Mouse (Mus musculus) kidney, postnatal 0 days (tissue): Measurements from ENCODE around the gene Afg1l. TPM values are rescaled to one million over a fixed set of nuclear protein-coding genes. Genes with fewer than 3 reads are reported as not detected.

Experiments
- ATAC-seq: fragments of 200-750 bp; cut with Nextera tagmentation; replicated peaks from 2 replicates; pipeline ENCODE4 v1.8.0; 2017; ENCODE audit warnings: low read depth, moderate number of reproducible peaks, moderate TSS enrichment, moderate library complexity; ENCODE audit not compliant: low FRiP score
- DNase-seq: peaks from one replicate; pipeline ENCODE4 v3.0.0-alpha.2; 2016; ENCODE audit warnings: low spot score
- H3K27ac ChIP-seq: fragments of 300-500 bp; sonication (generic); 2 replicates; pipeline ENCODE4 v1.5.1; 2014; ENCODE audit warnings: mild to moderate bottlenecking
- H3K27me3 ChIP-seq: fragments of 300-500 bp; sonication (generic); 2 replicates; pipeline ENCODE4 v1.6.1; 2014; ENCODE audit warnings: low read length, mixed read lengths; ENCODE audit not compliant: insufficient read depth
- H3K36me3 ChIP-seq: fragments of 300-500 bp; sonication (generic); 2 replicates; pipeline ENCODE4 v1.6.1; 2014; ENCODE audit warnings: low read length, mixed read lengths; ENCODE audit not compliant: insufficient read depth
- H3K4me1 ChIP-seq: fragments of 300-500 bp; sonication (generic); replicated peaks from 2 replicates; pipeline ENCODE4 v1.6.1; 2014; ENCODE audit warnings: antibody characterized with exemption, low read length, mixed read lengths; ENCODE audit not compliant: insufficient read depth
- H3K4me2 ChIP-seq: fragments of 300-500 bp; sonication (generic); 2 replicates; pipeline ENCODE4 v1.6.1; 2014; ENCODE audit warnings: mild to moderate bottlenecking, low read length, moderate library complexity, mixed read lengths
- H3K4me3 ChIP-seq: fragments of 300-500 bp; sonication (generic); replicated peaks from 2 replicates; pipeline ENCODE4 v1.5.1; 2014; ENCODE audit warnings: low read depth, low read length
- H3K9ac ChIP-seq: fragments of 300-500 bp; sonication (generic); 2 replicates; pipeline ENCODE4 v1.6.1; 2014; ENCODE audit warnings: low read depth, low read length
- H3K9me3 ChIP-seq: fragments of 300-500 bp; sonication (generic); replicated peaks from 2 replicates; pipeline ENCODE4 v1.6.1; 2016; ENCODE audit warnings: low read length, inconsistent platforms, mixed read lengths
- CTCF ChIP-seq: IDR thresholded peaks from 2 replicates; pipeline ENCODE4 v1.5.1; 2016; ENCODE audit warnings: antibody characterized with exemption, low read depth, mild to moderate bottlenecking, moderate library complexity
- WGBS: fragments of 180-500 bp; shearing (Covaris S2); extraction: QIAGEN DNeasy Blood & Tissue Kit; methylation state at CpG from one replicate; pipeline ENCODE4 v1.1.7; 2014; 5-methylcytosine and 5-hydroxymethylcytosine counted together
- polyA plus RNA-seq: library from polyadenylated mRNA; unstranded; fragments of >200 nt; fragmentation: Nextera tagmentation; extraction: Ambion mirVana; gene quantifications from 2 replicates; pipeline ENCODE4 v1.2.1, GENCODE M21; 2015

Afg1l gene
- polyA plus RNA-seq, 1 experiment from 2014 or later, result 8.3 TPM

DNA sequence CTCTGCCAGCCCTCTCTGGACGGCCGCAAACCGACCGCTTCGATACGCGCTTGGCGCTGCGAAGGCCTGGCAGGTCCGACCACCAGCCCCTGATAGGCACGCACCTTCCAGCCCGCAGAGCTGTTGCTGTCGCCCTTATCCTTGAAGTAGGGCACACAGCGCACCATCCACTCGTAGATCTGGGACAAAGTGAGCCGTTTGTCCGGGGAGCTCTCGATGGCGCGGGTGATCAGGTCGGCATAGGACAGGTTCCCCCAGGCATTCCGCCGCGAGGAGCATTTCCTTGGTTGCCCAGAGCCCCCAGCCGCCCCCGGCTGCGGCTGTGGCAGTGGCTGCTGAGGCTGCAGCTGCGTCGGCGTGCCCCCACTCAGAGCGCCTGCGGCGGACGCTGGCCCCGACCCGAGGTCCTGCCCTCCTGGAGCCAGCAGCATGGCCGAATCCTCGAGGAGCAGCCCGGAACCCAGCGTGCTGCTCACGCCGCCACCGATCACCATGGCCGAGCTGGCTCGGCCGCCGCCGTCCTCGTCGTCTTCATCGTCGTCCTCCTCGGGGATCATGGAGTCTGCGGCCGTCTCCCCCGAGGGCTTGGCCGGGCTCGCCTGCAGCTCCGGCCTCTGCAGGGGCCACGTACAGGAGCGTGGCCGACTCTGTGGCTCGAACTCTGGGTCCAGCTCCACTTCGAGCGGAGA is 203.5 kb downstream of the Afg1l start:
- H3K9ac ChIP-seq, result peak overlapping the region; percentile 85
- no peaks in the 10 kb centered on the region for H3K9me3 ChIP-seq
- H3K4me3 ChIP-seq, result peak overlapping the region; percentile 91
- 3% methylated on average over 63 of the region's 65 CpGs for WGBS
- H3K27ac ChIP-seq, result peak overlapping the region; percentile 99
- no peak for TF ChIP-seq CTCF
- DNase-seq (no peak), ATAC-seq (no peak)
- 0 out of 2 replicates have a peak, but pooled peaks cover 5% of the 10 kb centered on the region for H3K36me3 ChIP-seq
- H3K4me2 ChIP-seq, result peak overlapping the region; percentile 99
- peaks cover 36% of the 10 kb centered on the region for H3K4me1 ChIP-seq
- no peaks in the 10 kb centered on the region for H3K27me3 ChIP-seq

DNA sequence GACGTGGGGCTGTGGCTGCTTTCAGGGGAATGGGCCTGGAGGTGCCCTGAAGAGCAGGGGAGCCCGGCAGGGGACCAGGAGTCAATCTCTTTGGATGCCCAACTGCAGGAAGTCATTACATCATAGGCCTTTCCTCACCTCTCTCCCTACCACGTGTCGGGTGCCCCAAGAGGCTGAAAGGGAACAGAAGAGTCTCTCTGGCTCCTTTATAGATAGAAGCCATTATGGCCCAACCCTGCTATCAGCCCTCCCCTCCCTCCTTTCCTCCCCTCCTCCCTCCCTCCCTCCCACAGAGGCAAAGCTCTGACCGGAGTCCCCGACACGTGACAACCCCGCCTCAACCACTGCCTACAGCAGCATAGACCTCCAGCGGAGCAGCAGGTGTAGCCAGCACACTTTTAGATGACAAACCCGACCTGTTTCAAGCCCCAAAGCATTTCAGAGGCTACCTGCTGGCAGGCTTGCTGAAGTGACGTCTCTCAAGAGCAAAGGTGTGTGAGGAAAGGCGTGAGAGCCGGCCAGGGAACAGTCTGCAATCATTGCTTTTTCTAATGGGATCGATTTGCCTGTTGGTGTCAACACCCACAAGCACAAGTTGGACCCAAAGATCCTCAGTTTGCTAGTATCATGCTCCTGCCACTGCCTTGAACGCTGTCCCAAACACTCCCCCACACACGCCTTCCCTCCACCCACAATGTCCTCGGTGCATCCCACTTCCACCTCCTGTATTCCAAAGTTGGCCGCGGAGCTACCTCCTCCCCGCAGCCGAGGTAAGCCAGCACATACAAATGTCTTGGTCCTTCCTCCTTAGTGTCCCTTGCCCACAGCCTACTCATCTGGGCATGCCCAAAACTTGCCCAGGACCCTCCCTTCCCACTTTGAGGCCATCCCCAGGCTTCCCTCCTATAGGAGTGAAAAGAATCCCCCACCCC is 204.3 kb downstream of the Afg1l start:
- Histone ChIP-seq H3K4me1 (peaks cover 42% of the 10 kb centered on the region), H3K27ac (peak overlapping the region; percentile 3; the same call in 1 of the 2 replicates), H3K4me3 (peak overlapping the region; percentile 91), H3K27me3 (no peaks in the 10 kb centered on the region), H3K9ac (peak overlapping the region; percentile 85), H3K9me3 (no peaks in the 10 kb centered on the region), H3K36me3 (0 out of 2 replicates have a peak, but pooled peaks cover 5% of the 10 kb centered on the region), H3K4me2 (peak overlapping the region; percentile 99)
- DNase-seq (peak; percentile 55), ATAC-seq (no peak)
- WGBS, result 16% methylated on average over 21 of the region's 21 CpGs
- no peak; the same call in 1 of the 2 replicates for TF ChIP-seq CTCF

DNA sequence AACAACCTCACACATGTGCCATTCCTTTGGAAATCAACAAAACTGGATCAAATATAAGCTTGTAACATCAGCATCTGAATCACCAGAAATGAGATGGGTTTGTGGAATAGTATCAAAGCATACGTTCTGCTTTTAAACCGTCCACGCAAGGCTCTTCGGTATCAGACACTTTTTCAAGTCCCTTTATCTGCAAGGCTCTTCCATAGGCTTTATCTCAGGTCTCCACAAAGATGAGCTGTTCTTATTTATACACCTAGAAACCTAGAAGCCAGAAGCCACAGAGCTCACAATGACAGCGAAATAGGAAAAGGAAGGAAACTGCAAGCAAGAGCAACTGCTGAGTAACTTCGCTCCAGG is 205.0 kb downstream of the Afg1l start:
- WGBS, result 71% methylated on average over 6 of the region's 6 CpGs

DNA sequence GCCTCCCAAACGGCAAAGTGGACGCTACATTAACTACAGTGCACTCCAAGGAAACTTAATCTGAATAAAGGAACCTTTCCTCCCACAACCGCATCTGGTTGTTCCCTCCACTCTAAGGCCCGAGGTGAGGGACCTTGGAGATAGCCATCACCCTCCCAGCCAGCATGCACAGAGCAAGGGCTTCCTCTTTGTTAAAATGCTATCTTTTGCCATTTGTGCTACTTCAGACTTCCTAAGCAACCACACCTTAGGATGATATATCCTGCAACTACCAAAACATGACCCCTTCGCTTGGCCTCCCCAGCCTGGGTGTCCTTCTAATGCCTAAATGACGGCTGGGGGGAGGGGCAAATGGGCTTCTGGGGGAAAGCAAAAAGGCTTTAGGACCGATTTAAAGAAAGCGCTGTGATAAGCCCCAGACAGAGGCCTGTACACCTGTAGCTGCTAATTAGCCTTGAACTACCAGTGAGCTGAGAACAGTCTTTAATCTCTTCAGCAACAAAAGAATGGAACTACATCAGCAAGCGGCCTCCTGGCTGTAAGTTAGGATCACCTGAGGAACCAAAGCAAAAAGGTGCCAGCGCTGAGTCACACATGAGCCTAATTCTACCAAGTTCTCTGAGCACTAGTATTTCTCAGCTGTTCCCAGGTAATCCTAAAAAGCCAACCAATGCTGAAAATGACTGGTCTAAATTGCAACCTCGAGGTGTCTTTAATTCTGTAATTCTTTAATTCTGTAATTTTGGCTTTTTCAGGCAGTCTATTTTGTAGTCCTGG is 206.7 kb downstream of the Afg1l start:
- Histone ChIP-seq H3K27ac (no peak overlapping the region), H3K4me2 (0 out of 2 replicates have a peak overlapping the region, but pooled peaks have one; percentile 4), H3K36me3 (0 out of 2 replicates have a peak, but pooled peaks cover 17% of the 10 kb centered on the region), H3K4me1 (peaks cover 41% of the 10 kb centered on the region), H3K9me3 (no peaks in the 10 kb centered on the region), H3K27me3 (no peaks in the 10 kb centered on the region), H3K9ac (0 out of 2 replicates have a peak overlapping the region, but pooled peaks have one; percentile 6), H3K4me3 (no peak overlapping the region)
- 41% methylated on average over 11 of the region's 11 CpGs for WGBS
- DNase-seq (peak; percentile 80), ATAC-seq (no peak)
- TF ChIP-seq CTCF, result no peak

More for the DNA sequence above, 205.0 kb downstream of the Afg1l start:
- H3K27ac ChIP-seq, result no peak overlapping the region
- H3K4me1 ChIP-seq, result peaks cover 38% of the 10 kb centered on the region
- ATAC-seq (no peak), DNase-seq (no peak)
- 0 out of 2 replicates have a peak, but pooled peaks cover 6% of the 10 kb centered on the region for H3K36me3 ChIP-seq
- no peak for TF ChIP-seq CTCF
- H3K9me3 ChIP-seq, result no peaks in the 10 kb centered on the region
- H3K4me2 ChIP-seq, result peak overlapping the region; percentile 99
- no peak overlapping the region for H3K9ac ChIP-seq
- peak overlapping the region; percentile 91 for H3K4me3 ChIP-seq
- no peaks in the 10 kb centered on the region for H3K27me3 ChIP-seq

DNA sequence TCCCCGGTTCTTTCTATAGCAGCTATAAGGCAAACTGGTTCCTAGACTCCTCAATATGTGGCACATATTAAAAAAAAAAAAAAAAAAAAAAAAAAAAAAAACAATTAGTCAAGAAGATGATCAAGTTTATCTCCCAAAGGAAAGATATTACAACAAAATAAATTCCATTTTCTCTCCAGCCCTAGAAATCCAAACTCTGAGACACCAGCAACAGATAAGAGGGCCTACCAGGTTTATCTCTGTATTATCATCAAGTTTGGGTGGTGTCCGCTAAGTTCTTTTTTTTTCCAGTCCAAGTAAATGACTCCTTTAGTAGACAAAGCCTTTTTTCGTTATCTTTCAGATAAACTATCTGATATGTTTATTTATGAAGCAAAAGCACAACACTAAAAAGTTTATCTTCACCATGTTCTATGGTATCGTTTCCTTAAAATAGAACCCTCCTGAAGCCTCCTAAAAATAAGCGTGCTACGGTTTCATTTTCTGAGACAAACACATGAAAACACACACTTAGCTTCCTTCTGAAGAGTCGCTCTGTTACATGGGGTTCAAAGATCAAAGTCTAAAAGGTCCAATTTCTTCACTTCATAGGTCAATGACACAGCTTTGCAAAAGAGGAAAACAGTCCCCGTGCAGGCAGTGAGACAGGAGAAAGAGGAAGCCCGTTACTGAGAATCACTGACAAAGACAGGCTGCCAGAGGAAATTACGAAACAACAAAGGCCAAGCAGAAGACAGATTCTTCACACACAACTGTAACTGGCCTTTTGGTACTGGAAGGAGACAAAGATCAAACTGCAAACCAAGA is 207.9 kb downstream of the Afg1l start:
- H3K4me2 ChIP-seq, result no peak overlapping the region

More for the DNA sequence above, 207.9 kb downstream of the Afg1l start:
- Histone ChIP-seq H3K4me1 (peaks cover 41% of the 10 kb centered on the region), H3K27me3 (no peaks in the 10 kb centered on the region), H3K4me3 (no peak overlapping the region), H3K9me3 (no peaks in the 10 kb centered on the region), H3K9ac (no peak overlapping the region), H3K27ac (no peak overlapping the region), H3K36me3 (peaks cover 23% of the 10 kb centered on the region; the same call in 1 of the 2 replicates)
- no peak for ATAC-seq
- 38% methylated on average over 10 of the region's 10 CpGs for WGBS
- peak; percentile 84 for DNase-seq
- no peak for TF ChIP-seq CTCF
